Mouse (Mus musculus) adrenal gland (tissue): ENCODE measurements around the gene Dhrs2.

Experiments used
- intact Hi-C: fragments of 180-260 bp; cut with DNase I; formaldehyde crosslinking; loops from one replicate; pipeline ENCODE4 v1.15.1; 2025
- long read RNA-seq, 2 experiments: library from polyadenylated mRNA; unstranded; transcript quantifications; one replicate each; pipeline ENCODE4 v2.0.0; 2020; ENCODE audit warnings: borderline replicate concordance in 1 of 2; ENCODE audit not compliant: insufficient replicate concordance in 1 of 2

Dhrs2 gene
- long read RNA-seq, experiment 1, result 0 reads
- long read RNA-seq, experiment 2, result 0 reads

GRCm38 (mm10) chr14:55221707-55222106, at the start of gene Dhrs2:
Dhrs2 (plus strand) TSS chr14:55222007.
- intact Hi-C loops, result no loop called here

GRCm38 (mm10) chr14:55174164-55174563, 47.6 kb upstream of the Dhrs2 start:
- intact Hi-C loops, result no loop called here

GRCm38 (mm10) chr14:55177274-55177673, 44.5 kb upstream of the Dhrs2 start:
- intact Hi-C loops, result no loop called here

GRCm38 (mm10) chr14:55180951-55181350, 40.9 kb upstream of the Dhrs2 start:
- intact Hi-C loops, result no loop called here

- intact Hi-C loops, result no loop called here
These were observed 38.6 kb upstream of the Dhrs2 start for GRCm38 (mm10) chr14:55183231-55183630.

- intact Hi-C loops, result no loop called here
These were observed 37.1 kb upstream of the Dhrs2 start for GRCm38 (mm10) chr14:55184640-55185145.

GRCm38 (mm10) chr14:55188491-55188890, 33.3 kb upstream of the Dhrs2 start:
- intact Hi-C loops, result no loop called here

- intact Hi-C loops, result no loop called here
These were observed 32.4 kb upstream of the Dhrs2 start for GRCm38 (mm10) chr14:55189351-55189769.

GRCm38 (mm10) chr14:55193354-55193753, 28.5 kb upstream of the Dhrs2 start:
- intact Hi-C loops, result no loop called here

GRCm38 (mm10) chr14:55193876-55194635, 27.8 kb upstream of the Dhrs2 start:
- intact Hi-C loops, result no loop called here

GRCm38 (mm10) chr14:55194786-55195185, 27.0 kb upstream of the Dhrs2 start:
- intact Hi-C loops, result no loop called here

GRCm38 (mm10) chr14:55197121-55197520, 24.7 kb upstream of the Dhrs2 start:
- intact Hi-C loops, result no loop called here

GRCm38 (mm10) chr14:55198187-55198586, 23.6 kb upstream of the Dhrs2 start:
- intact Hi-C loops, result no loop called here

GRCm38 (mm10) chr14:55204544-55204943, 17.3 kb upstream of the Dhrs2 start:
- intact Hi-C loops, result no loop called here

- intact Hi-C loops, result no loop called here
These were observed 16.6 kb upstream of the Dhrs2 start for GRCm38 (mm10) chr14:55205045-55205750.

GRCm38 (mm10) chr14:55208306-55208705, 13.5 kb upstream of the Dhrs2 start:
- intact Hi-C loops, result no loop called here

- intact Hi-C loops, result loop anchor here (2.0 kb wide), 1 partner anchor 65 kb away; no protein-coding TSS in a partner anchor
These were observed 8.2 kb upstream of the Dhrs2 start for GRCm38 (mm10) chr14:55213621-55214020.

- intact Hi-C loops, result loop anchor here (2.0 kb wide), 1 partner anchor 66 kb away; no protein-coding TSS in a partner anchor
These were observed 7.3 kb upstream of the Dhrs2 start for GRCm38 (mm10) chr14:55214507-55214906.

GRCm38 (mm10) chr14:55223172-55223571, 1.4 kb downstream of the Dhrs2 start:
- intact Hi-C loops, result no loop called here

- intact Hi-C loops, result no loop called here
These were observed 12.8 kb downstream of the Dhrs2 start for GRCm38 (mm10) chr14:55234639-55235038.

GRCm38 (mm10) chr14:55236685-55237084, 14.9 kb downstream of the Dhrs2 start:
- intact Hi-C loops, result no loop called here

- intact Hi-C loops, result no loop called here
These were observed 20.9 kb downstream of the Dhrs2 start for GRCm38 (mm10) chr14:55242664-55243063.
